Mouse (Mus musculus) hematopoietic stem cell, adult 5-6 weeks (primary cell): Measurements from ENCODE around the gene Shisal1. TPM values are rescaled to one million over a fixed set of nuclear protein-coding genes. Genes with fewer than 3 reads are reported as not detected.

Experiments used
- ATAC-seq, 2 experiments: fragments of 125-278 bp in 1 of 2; replicated peaks in 1 of 2; 2 replicates each; pipeline ENCODE4 v1.8.0; 2016 to 2017; ENCODE audit warnings: inconsistent platforms in 2 of 2, mild to moderate bottlenecking in 2 of 2, moderate number of reproducible peaks in 2 of 2, low read depth in 1 of 2, moderate TSS enrichment in 1 of 2; ENCODE audit not compliant: low FRiP score in 2 of 2, poor library complexity in 2 of 2, severe bottlenecking in 2 of 2, insufficient read depth in 1 of 2, low TSS enrichment in 1 of 2
- total RNA-seq: library from RNA; stranded (forward); fragments of 172-1452, 232-1000 nt; gene quantifications from 2 replicates; pipeline ENCODE4 v1.2.3, GENCODE M21; 2017

The Shisal1 gene
- total RNA-seq, 1 experiment from 2014 or later = 0.15 TPM

DNA sequence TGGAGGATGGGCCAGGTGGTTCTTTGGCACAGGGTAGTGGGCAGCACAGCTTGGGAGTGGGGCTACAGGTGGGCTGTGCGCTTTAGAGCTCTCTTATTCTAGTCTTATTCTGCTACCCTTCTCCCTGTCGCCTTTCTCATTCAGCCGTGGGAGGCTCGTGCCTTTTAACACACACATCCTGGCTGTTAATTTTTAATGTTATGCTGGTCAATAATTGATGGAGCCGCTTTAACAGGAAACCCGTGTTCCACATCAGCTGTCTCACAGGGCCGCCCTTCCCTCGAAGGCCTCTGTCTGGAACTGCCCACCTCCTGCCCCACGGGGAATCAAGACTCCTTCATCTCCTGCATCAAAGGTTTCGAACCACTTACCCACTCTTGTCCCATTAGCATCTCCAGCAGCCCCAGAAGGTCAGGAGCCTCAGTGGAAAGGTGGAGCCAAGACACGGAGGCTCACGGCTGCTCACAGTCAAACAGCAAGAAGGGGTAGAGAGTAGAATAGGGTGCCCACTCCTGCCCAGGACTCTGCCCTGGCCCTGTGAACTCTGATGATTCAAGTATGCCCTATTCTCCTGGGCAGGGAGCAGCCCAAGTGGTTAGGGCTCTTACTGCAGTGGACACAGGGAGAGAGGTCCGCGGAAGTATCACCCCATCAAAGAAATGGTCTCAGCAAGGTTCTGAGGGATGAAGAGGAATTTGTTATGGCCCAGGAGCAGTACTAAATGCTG is 51.4 kb downstream of the Shisal1 start:
- ATAC-seq = no peak

GRCm38 (mm10) chr15:84393341-84393740 is 53.6 kb downstream of the Shisal1 start:
- ATAC-seq = no peak

DNA sequence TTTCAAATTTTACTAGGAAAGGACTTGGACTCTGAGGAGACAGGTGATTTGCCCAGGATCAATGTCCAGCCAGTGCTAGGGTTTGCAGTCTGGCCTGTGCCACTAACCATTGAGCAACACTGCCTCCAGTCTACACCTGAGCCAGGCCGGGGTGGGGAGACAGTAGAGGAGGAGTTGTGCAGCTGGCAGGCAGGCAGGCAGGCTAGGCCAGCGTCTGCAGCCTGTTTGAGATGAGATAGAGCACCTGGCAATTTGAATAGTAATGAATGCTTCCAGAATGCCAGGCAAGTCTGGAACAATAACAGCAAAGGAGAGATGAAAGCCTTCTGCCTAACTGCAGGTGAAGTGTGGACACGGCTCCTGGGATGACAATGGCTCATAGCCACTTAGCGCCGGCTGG is 54.1 kb downstream of the Shisal1 start:
- no peak for ATAC-seq

- ATAC-seq = no peak
These were observed 54.8 kb downstream of the Shisal1 start for GRCm38 (mm10) chr15:84392131-84392530.

DNA sequence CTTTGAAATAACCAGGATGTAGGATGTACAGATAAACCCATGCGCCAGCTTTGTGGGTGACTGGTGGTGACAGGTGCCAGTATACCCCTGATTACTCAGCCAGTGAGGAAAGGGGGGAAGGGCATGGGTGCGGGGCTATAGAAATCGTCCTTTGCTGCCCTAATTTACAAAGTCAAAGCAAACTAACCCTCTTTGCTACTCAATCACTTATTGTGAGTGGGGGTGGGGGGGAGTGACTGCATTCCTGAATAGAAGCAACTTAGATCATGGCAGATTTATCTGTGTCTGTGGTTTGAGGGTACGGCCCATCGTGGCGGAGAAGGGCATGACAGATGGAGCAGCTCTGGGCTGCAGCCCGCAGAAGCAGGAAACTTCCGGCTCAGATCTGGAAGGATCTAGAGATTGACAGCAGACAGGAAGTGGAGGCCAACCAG is 58.2 kb downstream of the Shisal1 start:
- ATAC-seq = peak; percentile 9 to 57; a peak in 2 of 4 replicates

GRCm38 (mm10) chr15:84385995-84386565 is 60.8 kb downstream of the Shisal1 start:
- no peak for ATAC-seq

GRCm38 (mm10) chr15:84384066-84384465 is 62.8 kb downstream of the Shisal1 start:
- ATAC-seq = peak in 1 of 2 experiments; percentile 24; a peak in 1 of 4 replicates

DNA sequence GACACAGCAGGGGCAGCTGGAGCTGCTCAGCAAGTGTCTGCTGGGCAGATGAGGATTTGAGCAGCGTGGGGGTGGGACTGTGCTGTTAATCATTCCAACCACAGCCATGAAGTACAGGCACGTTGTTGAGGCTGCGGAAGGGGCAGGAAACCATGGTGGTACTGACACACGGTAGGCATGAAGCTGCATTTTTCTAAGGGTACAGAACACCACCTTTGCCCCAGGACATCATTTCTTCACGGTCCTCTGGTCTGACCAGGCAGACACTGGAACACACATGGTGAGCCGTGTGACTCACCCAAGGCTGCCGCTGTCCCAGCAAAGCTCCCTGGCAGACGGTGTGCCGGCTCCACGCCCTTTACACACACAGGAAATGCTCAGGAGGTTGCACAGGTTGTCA is 66.7 kb downstream of the Shisal1 start:
- ATAC-seq = peak; percentile 83 to 86

DNA sequence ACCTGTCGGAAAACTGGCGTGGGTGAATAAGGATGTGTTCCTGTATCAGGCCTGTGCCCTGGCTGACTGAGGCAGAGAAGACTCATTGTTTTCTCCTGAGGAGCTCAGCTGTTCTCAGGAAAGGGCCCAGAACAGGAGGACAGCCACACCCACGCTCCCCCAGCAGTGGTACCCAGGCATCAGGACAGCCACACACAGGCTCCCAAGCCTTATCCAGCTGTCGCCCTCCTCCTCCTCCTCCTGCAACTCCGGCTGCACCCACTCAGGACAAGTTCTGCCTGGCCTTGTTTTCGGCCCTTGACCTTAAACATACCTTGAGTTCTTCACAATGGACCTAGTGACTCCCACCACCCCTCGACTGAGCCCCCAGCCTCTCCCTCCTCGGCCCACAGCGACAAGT is 68.2 kb downstream of the Shisal1 start:
- no peak for ATAC-seq

- no peak for ATAC-seq
These were observed 74.1 kb downstream of the Shisal1 start for GRCm38 (mm10) chr15:84372801-84373200.

- no peak for ATAC-seq
These were observed 79.5 kb downstream of the Shisal1 start for GRCm38 (mm10) chr15:84367402-84367801.

DNA sequence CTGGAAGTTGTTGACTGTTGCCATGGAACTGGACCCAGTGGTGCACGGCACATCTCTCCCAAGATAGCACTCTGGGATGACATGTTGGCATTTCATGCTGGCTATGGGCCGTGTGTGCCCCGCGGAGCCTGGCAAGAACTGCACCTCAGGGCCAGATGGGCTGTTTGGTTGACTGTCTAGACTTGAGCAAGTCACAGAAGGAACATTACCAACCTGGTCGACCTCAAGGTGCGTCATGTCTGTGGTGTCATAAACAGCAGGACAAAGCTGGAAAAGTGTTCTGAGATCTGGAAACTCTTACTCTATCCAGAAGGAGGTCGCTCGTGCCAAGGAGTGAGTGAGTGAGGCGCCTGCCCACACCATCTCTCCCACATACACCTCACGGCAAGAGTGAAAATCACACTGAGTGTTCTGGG is 80.3 kb downstream of the Shisal1 start:
- ATAC-seq = no peak

- ATAC-seq = no peak
These were observed 81.1 kb downstream of the Shisal1 start for GRCm38 (mm10) chr15:84365675-84366381.

- no peak for ATAC-seq
These were observed 82.2 kb downstream of the Shisal1 start for GRCm38 (mm10) chr15:84364746-84365145.

DNA sequence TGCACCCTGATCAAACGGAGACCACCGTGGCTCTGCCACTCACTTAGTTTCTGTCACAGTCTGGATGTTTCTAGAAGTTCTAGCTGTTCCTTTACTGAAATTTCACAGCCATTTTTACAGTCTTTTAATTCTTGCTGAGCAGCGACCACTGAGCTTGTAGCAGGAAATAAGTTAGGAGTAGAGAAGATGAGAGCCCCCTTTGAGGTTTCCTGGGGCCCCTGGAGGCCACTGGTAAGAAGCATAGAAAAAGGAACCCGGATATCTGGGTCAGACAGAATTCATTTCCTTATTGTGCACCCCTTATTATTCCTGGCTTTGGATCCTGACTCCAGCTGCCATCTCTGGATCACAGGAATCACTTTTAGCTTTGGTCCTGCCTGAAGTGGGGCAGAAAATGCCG is 91.8 kb downstream of the Shisal1 start:
- peak in 1 of 2 experiments; percentile 55; a peak in 1 of 4 replicates for ATAC-seq

DNA sequence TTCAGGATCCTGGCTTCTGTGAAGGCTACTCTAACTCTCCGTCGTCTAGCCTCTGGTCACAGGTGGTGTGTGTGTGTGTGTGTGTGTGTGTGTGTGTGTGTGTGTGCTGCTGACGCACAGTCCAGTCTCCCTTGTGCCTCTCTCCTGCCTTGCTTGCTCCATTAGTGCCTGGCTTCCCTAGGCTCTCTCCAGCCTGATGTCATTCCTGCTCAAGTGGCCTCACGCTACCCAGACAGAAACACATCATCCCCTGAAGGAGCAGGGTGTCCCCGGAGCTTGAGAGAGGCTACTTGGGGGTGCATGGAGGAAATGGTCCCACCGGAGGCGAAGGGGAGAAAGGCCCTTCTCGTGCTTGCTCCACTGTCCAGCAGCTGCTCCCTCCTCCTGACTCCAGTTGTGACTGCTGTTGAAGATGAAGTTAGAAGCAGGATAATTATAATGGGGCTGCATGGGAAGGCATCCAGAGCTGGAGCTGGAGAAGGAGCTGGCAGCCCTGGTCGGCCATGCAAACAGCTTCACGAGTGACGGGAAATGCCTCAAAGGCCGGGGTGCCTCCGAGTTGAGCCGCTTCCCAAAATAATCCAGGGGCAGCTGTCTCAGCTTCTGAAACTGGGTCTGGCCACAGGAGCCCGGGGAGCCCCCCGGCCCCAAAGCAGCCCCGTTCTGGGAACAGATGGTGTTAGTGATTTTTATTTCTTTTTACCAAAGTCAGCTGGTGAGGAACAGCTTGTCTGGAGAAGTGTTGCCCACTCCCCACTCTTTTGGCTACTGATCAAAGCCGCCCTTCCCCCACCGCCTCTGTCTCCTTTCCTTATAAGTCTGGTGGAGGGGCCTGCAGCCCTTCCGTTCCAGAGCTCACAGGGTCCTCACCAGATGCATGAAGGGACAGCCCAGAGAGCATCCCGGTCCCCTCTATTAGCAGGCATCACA is 94.7 kb downstream of the Shisal1 start:
- ATAC-seq = no peak

DNA sequence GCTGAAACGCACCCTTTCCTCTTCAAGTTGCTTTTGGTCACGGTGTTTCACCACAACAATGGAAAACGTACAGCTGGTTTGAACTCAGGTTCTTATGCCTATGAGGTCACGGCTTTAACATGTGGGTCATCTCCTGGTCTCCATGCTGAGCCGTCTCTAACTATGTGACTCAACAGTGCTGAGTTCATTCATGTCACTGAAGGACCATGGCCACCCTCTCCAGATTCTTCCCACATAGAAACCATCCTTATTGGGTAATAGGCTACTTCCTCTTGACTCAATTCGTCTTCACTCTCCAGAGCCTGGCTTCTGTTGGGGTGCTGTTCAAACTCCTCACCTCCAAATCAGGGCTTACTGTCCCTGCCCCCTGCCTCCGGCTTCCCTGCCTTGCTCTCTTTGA is 95.6 kb downstream of the Shisal1 start:
- no peak for ATAC-seq
